ENCODE assay signal across 9 mouse cellular contexts in the genomic region with DNA sequence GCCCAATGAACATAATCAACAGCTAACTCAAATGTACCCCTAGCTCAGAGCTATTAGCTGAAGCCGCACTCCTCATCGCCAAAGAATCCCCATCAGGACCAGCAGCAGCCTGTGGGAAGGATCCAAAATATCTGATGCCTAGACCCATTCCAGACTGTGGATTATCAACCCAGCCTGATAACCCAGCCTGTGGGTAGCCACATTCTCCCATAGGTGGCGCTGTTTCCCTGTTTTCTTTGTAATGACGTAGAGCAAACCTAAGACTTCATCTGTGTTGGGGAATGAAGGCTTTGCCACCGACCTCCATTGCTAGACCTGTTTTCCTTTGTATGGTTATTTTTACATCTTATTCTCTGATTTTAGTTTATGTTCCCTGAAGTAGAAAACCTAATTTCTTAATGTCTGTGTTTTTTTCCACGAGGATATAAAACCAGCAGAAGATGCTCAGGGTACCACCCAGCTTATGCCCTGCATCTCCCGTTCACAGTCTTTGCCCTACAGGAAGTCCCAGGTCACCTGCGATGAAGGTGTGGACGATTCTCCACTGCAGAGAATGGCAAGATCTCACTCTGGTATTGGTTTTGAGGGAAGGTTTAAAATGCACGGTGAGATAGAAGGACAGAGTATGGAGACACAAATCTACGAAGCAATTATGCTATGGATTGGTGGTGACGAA. TPM values are rescaled to one million over a fixed set of nuclear protein-coding genes. Genes with fewer than 3 reads are reported as not detected.
DNase-seq lines count a peak whose midpoint lies in the region; ATAC-seq and TF ChIP-seq lines count a peak whose summit lies in the region.
"Had no signal": no experiment of that assay in that cellular context is flagged by ENCODE, and none has a peak within 500 bp of the region (broad histone marks: within the 10 kb centered on the region; RNA-seq: fewer than 3 reads in every experiment).

No protein-coding gene starts in this region.

- H3K4me3 ChIP-seq in bone marrow, adult 2 months (replicated peaks; ENCODE audit: control insufficient read depth, low read depth, low read length) = no peak overlapping the region
- H3K4me3 ChIP-seq in embryonic facial prominence, embryonic 13.5 days = no peak overlapping the region
- H3K4me3 ChIP-seq: liver, embryonic 13.5 days had no signal

- no peaks in the 10 kb centered on the region for H3K9me3 ChIP-seq in embryonic facial prominence, embryonic 13.5 days
- H3K9me3 ChIP-seq: liver, embryonic 13.5 days had no signal

- peak; percentile 76 for ATAC-seq in embryonic facial prominence, embryonic 13.5 days (ENCODE audit: insufficient number of reproducible peaks, insufficient read depth, low FRiP score, low TSS enrichment, low read depth)

- no peak overlapping the region for H3K4me2 ChIP-seq in embryonic facial prominence, embryonic 13.5 days
- H3K4me2 ChIP-seq: liver, embryonic 13.5 days had no signal

- peak; percentile 74 for TF ChIP-seq CTCF in bone marrow, adult 2 months (IDR thresholded peaks at IDR 0.05; ENCODE audit: control insufficient read depth, insufficient read depth, low read length)

- no peaks in the 10 kb centered on the region for H3K36me3 ChIP-seq in embryonic facial prominence, embryonic 13.5 days
- H3K36me3 ChIP-seq: liver, embryonic 13.5 days had no signal

- DNase-seq in adrenal gland, adult 2 months = peak; percentile 35
- DNase-seq in adrenal gland, adult 8-10 months = no peak
- peak; percentile 82 for DNase-seq in heart, postnatal 4 days
- peak; percentile 74 to 81 for DNase-seq in layer of hippocampus, postnatal 10 days (ENCODE audit: low spot score in 2 of 2)
- peak; percentile 72 for DNase-seq in lung, postnatal 36 days
- peak; percentile 65 for DNase-seq in right cerebral cortex, postnatal 14 days
- DNase-seq: liver, embryonic 13.5 days had no signal

- H3K27me3 ChIP-seq in embryonic facial prominence, embryonic 13.5 days = no peaks in the 10 kb centered on the region
- H3K27me3 ChIP-seq: liver, embryonic 13.5 days had no signal

- 31% methylated on average over 12 of the region's 12 CpGs for WGBS in bone marrow, adult 2 months
- WGBS in embryonic facial prominence, embryonic 13.5 days = 33% methylated on average over 12 of the region's 12 CpGs

- no peak for TF ChIP-seq POLR2A in bone marrow, adult 2 months (IDR thresholded peaks at IDR 0.05; ENCODE audit: borderline replicate concordance, control insufficient read depth, low read depth, low read length)

- H3K9ac ChIP-seq in embryonic facial prominence, embryonic 13.5 days = no peak overlapping the region
- H3K9ac ChIP-seq: liver, embryonic 13.5 days had no signal

- no peaks in the 10 kb centered on the region for H3K4me1 ChIP-seq in bone marrow, adult 2 months (ENCODE audit: control insufficient read depth, insufficient read depth, low read length)
- no peaks in the 10 kb centered on the region for H3K4me1 ChIP-seq in embryonic facial prominence, embryonic 13.5 days

- no peak overlapping the region for H3K27ac ChIP-seq in bone marrow, adult 2 months (ENCODE audit: control insufficient read depth, insufficient read depth, low read depth, low read length, poor library complexity)
- no peak overlapping the region for H3K27ac ChIP-seq in embryonic facial prominence, embryonic 13.5 days
- H3K27ac ChIP-seq: liver, embryonic 13.5 days had no signal

RNA-seq across cellular contexts. Expression of gene Arhgap35, which starts 13.4 kb away (rescaled TPM):
- 10 to 100 TPM; 62.2 to 64.8 TPM for total RNA-seq in adrenal gland, adult 2 months (2021)
- polyA plus RNA-seq in adrenal gland, adult 2 months (2012; rRNA removed) = 21.6 and 26.2 TPM in 2 replicates
- 10 to 100 TPM; 65.6 to 76.6 (median 73.0) TPM for total RNA-seq in adrenal gland, adult 8-10 months (2022)
- polyA plus RNA-seq in bone marrow, adult 2 months (2011; ENCODE audit: insufficient read depth, insufficient read length, low replicate concordance, missing spikeins) = 2.6 and 3.0 TPM in 2 replicates
- 23.6 and 24.4 TPM in 2 replicates for polyA plus RNA-seq in embryonic facial prominence, embryonic 13.5 days (2015; fragmentation: Nextera tagmentation; extraction: Ambion mirVana)
- 10 to 100 TPM; 71.9 to 74.5 TPM for total RNA-seq in heart, postnatal 4 days (2021)
- 100 to 1,000 TPM; 140 TPM for total RNA-seq in layer of hippocampus, postnatal 10 days (2021)

RNA-seq across cellular contexts. Expression of gene Ceacam15, which starts 47.3 kb away (rescaled TPM):
- total RNA-seq in adrenal gland, adult 2 months (2021) = not detected
- not detected in 2 replicates for polyA plus RNA-seq in adrenal gland, adult 2 months (2012; rRNA removed)
- not detected for total RNA-seq in adrenal gland, adult 8-10 months (2022)
- not detected in 2 replicates for polyA plus RNA-seq in bone marrow, adult 2 months (2011; ENCODE audit: insufficient read depth, insufficient read length, low replicate concordance, missing spikeins)
- not detected in 2 replicates for polyA plus RNA-seq in embryonic facial prominence, embryonic 13.5 days (2015; fragmentation: Nextera tagmentation; extraction: Ambion mirVana)
- total RNA-seq in heart, postnatal 4 days (2021) = under 1 TPM; 0.38 to 0.64 TPM
- total RNA-seq in layer of hippocampus, postnatal 10 days (2021) = not detected
- polyA plus RNA-seq: liver, embryonic 13.5 days had no signal
